Mouse (Mus musculus): ENCODE data around the gene Cd47.
A peak's percentile ranks its signal among the peaks of the same experiment; 100 is the strongest.

Cd47 gene

GRCm38 (mm10) chr16:49786116-49786515 lies 14.2 kb upstream of the Cd47 start:
- no peak for DNase-seq (ENCODE audit: inconsistent age in 2 of 2, low spot score in 1 of 2)

GRCm38 (mm10) chr16:49787714-49788113 lies 12.6 kb upstream of the Cd47 start:
- DNase-seq (ENCODE audit: inconsistent age in 2 of 2, low spot score in 1 of 2) = no peak

GRCm38 (mm10) chr16:49790575-49791465 lies 9.5 kb upstream of the Cd47 start:
- no peak for DNase-seq (ENCODE audit: inconsistent age in 2 of 2, low spot score in 1 of 2)

GRCm38 (mm10) chr16:49792446-49792878 lies 7.9 kb upstream of the Cd47 start:
- peak in 1 of 2 experiments; percentile 59 for DNase-seq (ENCODE audit: inconsistent age in 2 of 2, low spot score in 1 of 2)

- DNase-seq (ENCODE audit: inconsistent age in 2 of 2, low spot score in 1 of 2) = no peak
These were observed 6.7 kb upstream of the Cd47 start for GRCm38 (mm10) chr16:49793596-49793995.

GRCm38 (mm10) chr16:49796271-49796670 lies 4.1 kb upstream of the Cd47 start:
- DNase-seq (ENCODE audit: inconsistent age in 2 of 2, low spot score in 1 of 2) = peak; percentile 24 to 84

- DNase-seq (ENCODE audit: inconsistent age in 2 of 2, low spot score in 1 of 2) = no peak
These were observed 3.4 kb upstream of the Cd47 start for GRCm38 (mm10) chr16:49796954-49797353.

- DNase-seq (ENCODE audit: inconsistent age in 2 of 2, low spot score in 1 of 2) = peak in 1 of 2 experiments; percentile 38
These were observed 1.5 kb upstream of the Cd47 start for GRCm38 (mm10) chr16:49798790-49799189.

GRCm38 (mm10) chr16:49800996-49801395 lies 663 bp downstream of the Cd47 start:
- DNase-seq (ENCODE audit: inconsistent age in 2 of 2, low spot score in 1 of 2) = no peak

GRCm38 (mm10) chr16:49801399-49801798 lies 1.1 kb downstream of the Cd47 start:
- DNase-seq (ENCODE audit: inconsistent age in 2 of 2, low spot score in 1 of 2) = no peak

GRCm38 (mm10) chr16:49802993-49803392 lies 2.7 kb downstream of the Cd47 start:
- no peak for DNase-seq (ENCODE audit: inconsistent age in 2 of 2, low spot score in 1 of 2)

GRCm38 (mm10) chr16:49803932-49804461 lies 3.7 kb downstream of the Cd47 start:
- peak in 1 of 2 experiments; percentile 49 for DNase-seq (ENCODE audit: inconsistent age in 2 of 2, low spot score in 1 of 2)

- DNase-seq (ENCODE audit: inconsistent age in 2 of 2, low spot score in 1 of 2) = no peak
These were observed 6.6 kb downstream of the Cd47 start for GRCm38 (mm10) chr16:49806920-49807319.

GRCm38 (mm10) chr16:49807419-49807841 lies 7.1 kb downstream of the Cd47 start:
- peak; percentile 28 to 82 for DNase-seq (ENCODE audit: inconsistent age in 2 of 2, low spot score in 1 of 2)

- peak in 1 of 2 experiments; percentile 49 for DNase-seq (ENCODE audit: inconsistent age in 2 of 2, low spot score in 1 of 2)
These were observed 7.6 kb downstream of the Cd47 start for GRCm38 (mm10) chr16:49807862-49808430.

GRCm38 (mm10) chr16:49811897-49812296 lies 11.6 kb downstream of the Cd47 start:
- no peak for DNase-seq (ENCODE audit: inconsistent age in 2 of 2, low spot score in 1 of 2)

- DNase-seq (ENCODE audit: inconsistent age in 2 of 2, low spot score in 1 of 2) = no peak
These were observed 12.7 kb downstream of the Cd47 start for GRCm38 (mm10) chr16:49812821-49813616.

- DNase-seq (ENCODE audit: inconsistent age in 2 of 2, low spot score in 1 of 2) = no peak
These were observed 14.1 kb downstream of the Cd47 start for GRCm38 (mm10) chr16:49814419-49814818.

GRCm38 (mm10) chr16:49816889-49817288 lies 16.6 kb downstream of the Cd47 start:
- DNase-seq (ENCODE audit: inconsistent age in 2 of 2, low spot score in 1 of 2) = no peak

GRCm38 (mm10) chr16:49818146-49818545 lies 17.8 kb downstream of the Cd47 start:
- DNase-seq (ENCODE audit: inconsistent age in 2 of 2, low spot score in 1 of 2) = no peak

- no peak for DNase-seq (ENCODE audit: inconsistent age in 2 of 2, low spot score in 1 of 2)
These were observed 18.3 kb downstream of the Cd47 start for GRCm38 (mm10) chr16:49818627-49819026.

All from adrenal gland, adult (tissue).